Mouse (Mus musculus) heart, adult 2 months (tissue): Measurements from ENCODE around the gene Dcaf8. TPM values are rescaled to one million over a fixed set of nuclear protein-coding genes. Genes with fewer than 3 reads are reported as not detected.

Source experiments
- DNase-seq, 2 experiments: peaks; one replicate each; pipeline ENCODE4 v3.0.0; 2021
- H3K27ac ChIP-seq: fragments of 200-600 bp; 2 replicates; pipeline ENCODE4 v1.8.1; 2022
- H3K27me3 ChIP-seq: fragments of 200-500 bp; 2 replicates; pipeline ENCODE4 v1.6.1; 2012; ENCODE audit warnings: mild to moderate bottlenecking, low read length, inconsistent platforms, mixed read lengths; ENCODE audit not compliant: control insufficient read depth, insufficient read depth
- H3K36me3 ChIP-seq: fragments of 200-500 bp; 2 replicates; pipeline ENCODE4 v1.6.1; 2012; ENCODE audit warnings: low read length, inconsistent platforms; ENCODE audit not compliant: control insufficient read depth, insufficient read depth
- H3K4me1 ChIP-seq: fragments of 200-500 bp; 2 replicates; pipeline ENCODE4 v1.6.1; 2011; ENCODE audit warnings: low read length; ENCODE audit not compliant: control insufficient read depth, insufficient read depth
- H3K4me3 ChIP-seq: fragments of 200-600 bp; 2 replicates; pipeline ENCODE4 v1.8.1; 2022
- H3K79me2 ChIP-seq: fragments of 200-500 bp; replicated peaks from 2 replicates; pipeline ENCODE4 v1.6.1; 2012; ENCODE audit warnings: mild to moderate bottlenecking, inconsistent platforms, low read length, moderate library complexity, mixed read lengths; ENCODE audit not compliant: control insufficient read depth, insufficient read depth
- H3K9ac ChIP-seq: fragments of 200-500 bp; 2 replicates; pipeline ENCODE4 v1.6.1; 2012; ENCODE audit warnings: low read depth, mild to moderate bottlenecking, control low read depth, inconsistent platforms, low read length, mixed read lengths
- CTCF ChIP-seq: fragments of 200-600 bp; IDR thresholded peaks from 2 replicates; pipeline ENCODE4 v1.8.1; 2022; ENCODE audit warnings: antibody characterized with exemption, mild to moderate bottlenecking, moderate library complexity
- EP300 ChIP-seq: fragments of 200-500 bp; IDR thresholded peaks from 2 replicates; pipeline ENCODE4 v1.6.1; 2011; ENCODE audit warnings: low read depth, low read length, control low read depth; ENCODE audit not compliant: insufficient read depth
- POLR2A ChIP-seq: fragments of 200-500 bp; IDR thresholded peaks from 2 replicates; pipeline ENCODE4 v1.6.1; 2011; ENCODE audit warnings: mild to moderate bottlenecking, low read depth, low read length, control low read depth; ENCODE audit not compliant: insufficient read depth
- WGBS: fragments of 180-500 bp; shearing (Covaris S2); methylation state at CpG from one replicate; pipeline ENCODE4 v1.1.7; 2018; 5-methylcytosine and 5-hydroxymethylcytosine counted together
- intact Hi-C: fragments of 180-260 bp; cut with DNase I; formaldehyde crosslinking; loops from one replicate; pipeline ENCODE4 v1.15.1; 2025
- polyA plus RNA-seq: library from polyadenylated mRNA; depleted of rRNA; stranded (reverse); fragments of >200 nt; gene quantifications from 2 replicates; pipeline ENCODE4 v1.2.3, GENCODE M21; 2012
- total RNA-seq, 2 experiments: library from RNA; stranded (reverse); gene quantifications; 2 replicates each; pipeline ENCODE4 v1.2.3; 2021

Dcaf8 gene
- total and polyA plus RNA-seq, 3 experiments: 62.7 to 116 (median 100) TPM

DNA sequence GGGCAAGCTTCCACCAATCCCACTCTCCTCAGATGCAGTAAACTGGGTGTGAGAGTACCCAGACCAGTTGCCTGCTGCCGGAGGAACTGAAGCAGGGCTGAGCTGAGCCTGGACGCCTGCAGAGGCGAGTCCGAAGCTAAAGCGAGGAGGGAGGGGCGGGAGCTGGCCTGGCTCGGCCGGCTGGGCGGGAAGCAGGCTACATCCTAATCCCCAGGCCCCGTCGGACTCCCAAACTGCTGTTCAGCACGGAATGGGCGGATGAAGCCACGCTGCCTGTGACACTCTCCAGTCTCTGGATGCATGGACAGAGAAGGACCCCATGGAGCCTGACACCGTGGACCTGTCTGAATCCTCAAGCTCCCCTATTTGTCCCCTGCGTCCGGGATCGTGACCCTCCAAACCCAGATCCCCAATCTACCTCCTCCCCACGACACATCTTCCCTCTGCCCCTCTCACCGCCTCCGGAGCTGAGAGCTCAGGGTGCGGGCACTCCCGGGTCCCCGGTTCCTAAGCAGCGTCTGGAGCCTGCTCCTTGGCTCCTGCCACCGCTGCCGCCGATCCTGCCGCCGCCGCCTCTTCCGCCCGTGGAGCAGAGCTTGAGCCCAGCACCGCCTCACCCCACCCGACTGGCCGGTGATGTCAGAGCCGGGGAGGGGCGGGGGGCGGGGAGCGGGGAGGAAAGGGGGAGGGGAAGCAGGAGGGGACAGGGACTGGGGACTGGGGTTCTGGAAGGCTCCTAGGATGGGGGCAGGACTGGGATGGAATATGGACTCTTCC, 58.4 kb downstream of the Dcaf8 start, which contains the start of gene Pea15a:
Gene Pea15a (minus strand): TSS at position 664 of the 777 bp plus-strand sequence.
- under 1% methylated on average over 40 of the region's 40 CpGs for WGBS

DNA sequence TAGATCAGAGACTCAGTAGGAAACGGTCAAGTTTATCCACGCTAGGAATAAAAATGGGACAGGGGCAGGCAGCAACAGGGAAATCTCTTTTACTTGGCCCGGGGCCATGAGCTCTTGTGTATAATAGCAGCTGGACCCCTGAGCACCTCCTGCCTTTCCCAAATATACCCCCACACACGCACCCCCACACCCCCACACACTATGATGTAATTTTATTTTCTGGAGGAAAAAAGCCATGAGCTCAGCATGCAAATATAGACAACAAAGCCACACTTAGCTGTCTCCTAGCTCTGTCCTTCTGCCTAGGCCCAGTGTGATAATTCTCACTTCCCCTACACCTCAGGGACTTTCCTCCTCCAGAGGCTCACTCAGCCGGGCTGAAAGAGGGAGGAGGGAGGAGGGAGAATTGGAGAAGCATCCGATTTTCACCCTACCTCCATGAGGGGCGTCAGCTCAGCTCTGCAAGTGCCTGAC, 59.3 kb downstream of the Dcaf8 start:
- Histone ChIP-seq H3K4me3 (peak overlapping the region; percentile 95), H3K4me1 (peaks cover 26% of the 10 kb centered on the region), H3K36me3 (peaks cover 4% of the 10 kb centered on the region; the same call in 1 of the 2 replicates), H3K9ac (peak overlapping the region; percentile 10; the same call in 1 of the 2 replicates), H3K79me2 (peaks cover 2% of the 10 kb centered on the region), H3K27me3 (no peaks in the 10 kb centered on the region; the same call in 1 of the 2 replicates), H3K27ac (peak overlapping the region; percentile 97)
- DNase-seq: peak in 1 of 2 experiments; percentile 27
- TF ChIP-seq EP300 (no peak), POLR2A (no peak), CTCF (no peak)
- 20% methylated on average over 7 of the region's 7 CpGs for WGBS
- intact Hi-C loops: no loop called here

More for the DNA sequence above, 58.4 kb downstream of the Dcaf8 start, which contains the start of gene Pea15a:
- Histone ChIP-seq H3K9ac (peak within 1 kb of the TSS; percentile 97), H3K79me2 (peaks cover 2% of the 10 kb centered on the region), H3K27ac (peak within 1 kb of the TSS; percentile 97), H3K27me3 (no peaks in the 10 kb centered on the region; the same call in 1 of the 2 replicates), H3K36me3 (peaks cover 8% of the 10 kb centered on the region; the same call in 1 of the 2 replicates), H3K4me1 (peaks cover 30% of the 10 kb centered on the region), H3K4me3 (peak within 1 kb of the TSS; percentile 95)
- intact Hi-C loops: no loop called here
- peak; percentile 92 for DNase-seq
- TF ChIP-seq CTCF (no peak), EP300 (0 out of 2 replicates have a peak, but pooled peaks have one; percentile 9), POLR2A (peak; percentile 70)

DNA sequence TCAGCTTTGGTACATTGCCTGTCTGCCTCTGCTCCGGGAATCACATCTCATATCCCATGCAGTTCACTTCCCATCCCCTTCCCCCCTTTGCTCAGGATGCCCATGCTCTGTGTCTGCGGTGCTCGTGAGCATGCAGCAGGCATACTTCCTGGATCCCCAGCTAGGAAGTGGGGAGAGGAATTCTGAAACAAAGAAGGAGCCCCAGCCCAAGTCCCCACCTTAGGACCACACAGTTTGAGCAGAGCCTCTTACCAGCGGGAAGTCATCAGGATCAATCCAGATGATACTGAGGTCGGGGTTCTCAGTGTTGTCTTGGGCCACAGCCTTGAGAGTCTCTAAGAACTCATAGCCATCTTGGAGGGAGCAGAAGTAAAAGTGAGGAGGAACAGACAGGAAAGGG, 64.9 kb downstream of the Dcaf8 start:
- Histone ChIP-seq H3K27me3 (no peaks in the 10 kb centered on the region), H3K4me3 (no peak overlapping the region), H3K36me3 (peaks cover 3% of the 10 kb centered on the region; the same call in 1 of the 2 replicates), H3K4me1 (peaks cover 9% of the 10 kb centered on the region), H3K9ac (no peak overlapping the region), H3K79me2 (no peaks in the 10 kb centered on the region), H3K27ac (no peak overlapping the region)
- WGBS: 46% methylated on average over 5 of the region's 5 CpGs
- TF ChIP-seq EP300 (no peak), POLR2A (no peak), CTCF (no peak)
- intact Hi-C loops: no loop called here
- no peak for DNase-seq

DNA sequence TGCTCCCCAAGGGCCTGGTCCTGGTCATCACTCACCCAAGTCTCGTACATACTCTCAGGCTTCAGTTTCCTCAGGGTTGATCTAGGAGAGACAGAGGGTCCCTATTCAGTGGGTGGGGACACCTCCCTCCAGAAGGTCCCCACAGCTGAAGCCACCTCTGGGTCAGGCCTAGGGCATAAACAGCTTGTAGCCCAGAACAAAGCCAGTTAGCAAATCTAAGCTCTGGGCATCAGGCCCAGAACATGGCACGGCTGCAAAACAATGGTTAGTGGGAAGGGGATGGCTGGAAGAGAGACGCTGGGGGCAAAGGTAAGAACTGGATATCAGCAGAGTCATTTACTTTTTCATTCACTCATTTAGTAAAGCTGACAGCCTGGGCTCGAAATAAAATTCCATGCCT, 65.9 kb downstream of the Dcaf8 start:
- Histone ChIP-seq H3K27ac (no peak overlapping the region), H3K79me2 (no peaks in the 10 kb centered on the region), H3K4me1 (peaks cover 15% of the 10 kb centered on the region), H3K9ac (no peak overlapping the region), H3K36me3 (peaks cover 3% of the 10 kb centered on the region; the same call in 1 of the 2 replicates), H3K27me3 (no peaks in the 10 kb centered on the region), H3K4me3 (no peak overlapping the region)
- intact Hi-C loops: no loop called here
- DNase-seq: no peak
- WGBS: 60% methylated on average over 4 of the region's 4 CpGs
- no peak for TF ChIP-seq EP300
- TF ChIP-seq CTCF: no peak
- no peak for TF ChIP-seq POLR2A

DNA sequence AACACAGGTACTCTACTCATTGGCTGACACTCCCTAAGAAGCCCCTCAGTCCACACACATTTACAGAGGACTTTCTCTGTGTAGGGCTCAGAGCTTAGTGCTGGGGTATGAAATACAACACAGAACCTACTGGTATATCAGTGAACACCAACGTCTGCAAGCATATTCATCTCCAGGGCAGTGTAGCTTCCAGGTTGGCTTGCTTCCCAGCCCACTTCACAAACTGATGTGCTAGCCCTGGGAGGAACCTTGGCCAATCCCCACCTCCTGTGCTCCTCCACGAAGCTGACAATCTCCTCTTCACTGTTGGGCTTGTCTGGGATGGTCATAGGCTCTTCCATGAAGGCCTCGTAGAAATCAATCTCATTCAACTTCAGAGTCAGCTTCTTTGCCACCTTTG, 66.9 kb downstream of the Dcaf8 start:
- no peaks in the 10 kb centered on the region for H3K27me3 ChIP-seq
- no peak overlapping the region for H3K27ac ChIP-seq
- no peak overlapping the region for H3K9ac ChIP-seq
- TF ChIP-seq EP300: 0 out of 2 replicates have a peak, but pooled peaks have one; percentile 35
- no peak for TF ChIP-seq CTCF
- H3K79me2 ChIP-seq: no peaks in the 10 kb centered on the region
- DNase-seq: peak in 1 of 2 experiments; percentile 70
- WGBS: 11% methylated on average over 3 of the region's 3 CpGs
- intact Hi-C loops: no loop called here
- H3K4me1 ChIP-seq: peaks cover 20% of the 10 kb centered on the region
- H3K36me3 ChIP-seq: peaks cover 3% of the 10 kb centered on the region; the same call in 1 of the 2 replicates
- H3K4me3 ChIP-seq: no peak overlapping the region

DNA sequence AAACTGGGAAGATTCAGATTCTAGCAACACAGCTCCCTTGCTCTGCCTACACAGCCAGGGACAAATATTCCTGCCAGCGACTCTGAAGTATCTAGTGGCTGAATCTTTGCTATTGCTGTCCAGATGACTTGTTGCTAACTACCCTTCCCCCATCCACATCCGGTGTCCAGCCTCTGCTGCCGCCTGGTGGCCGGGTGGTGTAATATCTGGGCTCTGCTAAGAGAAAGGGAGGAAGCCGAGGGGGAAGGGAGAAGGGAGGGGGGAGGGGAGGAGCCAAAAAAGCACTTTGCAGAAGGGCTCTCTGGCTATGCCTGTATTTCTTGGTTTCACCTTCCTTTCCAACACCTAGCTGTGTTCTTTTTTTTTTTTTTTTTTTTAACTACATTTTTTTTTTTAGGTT, 69.3 kb downstream of the Dcaf8 start:
- H3K9ac ChIP-seq: peak overlapping the region; percentile 66
- TF ChIP-seq EP300: peak; percentile 99
- peak; percentile 76 for TF ChIP-seq CTCF
- peak; percentile 60 for TF ChIP-seq POLR2A
- 2% methylated on average over 5 of the region's 5 CpGs for WGBS
- no peaks in the 10 kb centered on the region for H3K79me2 ChIP-seq
- intact Hi-C loops: loop anchor here (1.0 to 2.0 kb wide), 4 partner anchors 30 to 94 kb away; partner anchors contain the start of gene Dcaf8
- H3K27me3 ChIP-seq: no peaks in the 10 kb centered on the region
- H3K27ac ChIP-seq: peak overlapping the region; percentile 91
- peak; percentile 95 to 97 for DNase-seq
- H3K4me1 ChIP-seq: peaks cover 31% of the 10 kb centered on the region
- H3K4me3 ChIP-seq: peak overlapping the region; percentile 24; the same call in 1 of the 2 replicates
- peaks cover 6% of the 10 kb centered on the region for H3K36me3 ChIP-seq
